Mouse (Mus musculus): Measurements from ENCODE around the gene Amph.

GRCm38 (mm10) chr13:18914774-18915173 is 33.2 kb upstream of the Amph start:
- TF ChIP-seq MYC (IDR thresholded peaks at IDR 0.05; ENCODE audit: low read depth, low read length) (no peak), CTCF (IDR thresholded peaks at IDR 0.05 in 2 of 3, conservative IDR thresholded peaks at IDR 0.05 in 1 of 3; ENCODE audit: control insufficient read depth in 1 of 3, insufficient read depth in 1 of 3, low read depth in 2 of 3, low read length in 3 of 3, poor library complexity in 1 of 3, severe bottlenecking in 1 of 3) (no peak), EP300 (IDR thresholded peaks at IDR 0.05; ENCODE audit: low read depth in 1 of 2, low read length in 2 of 2) (no peak), GATA1 (IDR thresholded peaks at IDR 0.05; ENCODE audit: low read depth, low read length) (no peak), USF1 (IDR thresholded peaks at IDR 0.05; ENCODE audit: low read depth, low read length) (no peak)
